12 mouse cellular contexts compared by ENCODE assay signal in genomic region chr12:108869575-108869974, GRCm38 (mm10). TPM values are rescaled to one million over a fixed set of nuclear protein-coding genes. Genes with fewer than 3 reads are reported as not detected.
DNase-seq lines count a peak whose midpoint lies in the region; ATAC-seq and TF ChIP-seq lines count a peak whose summit lies in the region.
"Had no signal": no experiment of that assay in that cellular context is flagged by ENCODE, and none has a peak within 500 bp of the region (broad histone marks: within the 10 kb centered on the region; RNA-seq: fewer than 3 reads in every experiment).

No protein-coding gene starts in this region.

- intact Hi-C loops in gastrocnemius, adult 2 months (cut with DNase I), result no loop called here
- intact Hi-C loops in gastrocnemius, postnatal 14 days (cut with DNase I; ENCODE audit: low total_unique reads), result no loop called here

- no peak overlapping the region for H3K4me2 ChIP-seq in stomach, postnatal 0 days (replicated peaks; ENCODE audit: low read depth)

- no peak overlapping the region for H3K27ac ChIP-seq in gastrocnemius, adult 2 months
- no peak overlapping the region for H3K27ac ChIP-seq in bone marrow macrophage, adult 2 months (ENCODE audit: insufficient read depth, low read depth, low read length)
- no peak overlapping the region for H3K27ac ChIP-seq in stomach, postnatal 0 days (replicated peaks)

- no peak overlapping the region for H3K4me3 ChIP-seq in gastrocnemius, adult 2 months
- H3K4me3 ChIP-seq in bone marrow macrophage, adult 2 months (ENCODE audit: insufficient read depth, low read length), result no peak overlapping the region
- H3K4me3 ChIP-seq in stomach, postnatal 0 days (ENCODE audit: low read depth, low read length), result no peak overlapping the region

- H3K9me3 ChIP-seq in stomach, postnatal 0 days (ENCODE audit: control insufficient read depth, low read length), result no peaks in the 10 kb centered on the region

- peaks cover 14% of the 10 kb centered on the region; the same call in 1 of the 2 replicates for H3K36me3 ChIP-seq in stomach, postnatal 0 days (ENCODE audit: control insufficient read depth, insufficient read depth, low read length)

- TF ChIP-seq EP300 in stomach, postnatal 0 days (optimal IDR thresholded peaks at IDR 0.05), result no peak

- ATAC-seq in stomach, postnatal 0 days (ENCODE audit: low FRiP score, low TSS enrichment), result no peak
- ATAC-seq: Patski had no signal

- H3K4me1 ChIP-seq in bone marrow macrophage, adult 2 months (ENCODE audit: control insufficient read depth, insufficient read depth, low read length), result no peaks in the 10 kb centered on the region
- H3K4me1 ChIP-seq in stomach, postnatal 0 days (replicated peaks; ENCODE audit: control insufficient read depth, insufficient read depth), result no peaks in the 10 kb centered on the region

- WGBS in stomach, postnatal 0 days, result 85% methylated on average over 2 of the region's 2 CpGs

- no peak for TF ChIP-seq POLR2A in bone marrow macrophage, adult 2 months (IDR thresholded peaks at IDR 0.05; ENCODE audit: borderline replicate concordance, low read depth, low read length)

- peak; percentile 49 for TF ChIP-seq CTCF in gastrocnemius, adult 2 months (IDR thresholded peaks at IDR 0.05)
- peak; percentile 23; the same call in 1 of the 2 replicates for TF ChIP-seq CTCF in bone marrow macrophage, adult 2 months (IDR thresholded peaks at IDR 0.05; ENCODE audit: low read depth, low read length)
- peak; percentile 56 for TF ChIP-seq CTCF in stomach, postnatal 0 days (IDR thresholded peaks at IDR 0.05; ENCODE audit: low read depth)

- no peak overlapping the region for H3K9ac ChIP-seq in stomach, postnatal 0 days (ENCODE audit: low read length)

- DNase-seq in gastrocnemius, adult 2 months, result no peak
- DNase-seq in gastrocnemius, postnatal 14 days, result no peak
- peak; percentile 42 for DNase-seq in lung, postnatal 36 days
- no peak for DNase-seq in lung, postnatal 10 days
- no peak for DNase-seq in stomach, postnatal 0 days (ENCODE audit: low spot score)
- no peak for DNase-seq in urinary bladder, adult 18-20 months (ENCODE audit: low spot score in 2 of 2)
- DNase-seq in right cerebral cortex, postnatal 14 days, result no peak
- DNase-seq: cerebellum, adult 18-20 months; heart, postnatal 36 days; layer of hippocampus, adult 9-11 months had no signal

- no peaks in the 10 kb centered on the region for H3K27me3 ChIP-seq in stomach, postnatal 0 days (ENCODE audit: control insufficient read depth, insufficient read depth, low read length)
- H3K27me3 ChIP-seq: Patski had no signal

RNA-seq across cellular contexts. Expression of gene Wdr25, which starts 23.9 kb away (rescaled TPM):
- 1 to 10 TPM; 2.5 to 5.3 TPM for total RNA-seq in gastrocnemius, adult 2 months (2021)
- total RNA-seq in gastrocnemius, postnatal 14 days (2021), result 1 to 10 TPM; 3.5 to 3.6 TPM
- polyA plus RNA-seq in bone marrow macrophage, adult 2 months (2012; ENCODE audit: insufficient read depth, insufficient read length, missing spikeins), result 4.5 and 4.6 TPM in 2 replicates
- polyA plus RNA-seq in stomach, postnatal 0 days (2015; fragmentation: Nextera tagmentation; extraction: Ambion mirVana), result 3.2 and 3.9 TPM in 2 replicates

RNA-seq across cellular contexts. Expression of gene Wars, which starts 24.4 kb away (rescaled TPM):
- total RNA-seq in gastrocnemius, adult 2 months (2021), result 10 to 100 TPM; 28.4 to 29.1 TPM
- 10 to 100 TPM; 22.5 to 25.9 TPM for total RNA-seq in gastrocnemius, postnatal 14 days (2021)
- polyA plus RNA-seq in bone marrow macrophage, adult 2 months (2012; ENCODE audit: insufficient read depth, insufficient read length, missing spikeins), result 20.5 and 24.8 TPM in 2 replicates
- 70.7 and 76.0 TPM in 2 replicates for polyA plus RNA-seq in stomach, postnatal 0 days (2015; fragmentation: Nextera tagmentation; extraction: Ambion mirVana)

RNA-seq across cellular contexts. Expression of gene Slc25a47, which starts 33.7 kb away (rescaled TPM):
- total RNA-seq in gastrocnemius, adult 2 months (2021), result 1 to 10 TPM; 7.7 to 8.8 TPM
- 1 to 10 TPM; 4.5 to 6.0 TPM for total RNA-seq in gastrocnemius, postnatal 14 days (2021)
- 0.82 and 1.2 TPM in 2 replicates for polyA plus RNA-seq in bone marrow macrophage, adult 2 months (2012; ENCODE audit: insufficient read depth, insufficient read length, missing spikeins)
- 4.3 and 5.6 TPM in 2 replicates for polyA plus RNA-seq in stomach, postnatal 0 days (2015; fragmentation: Nextera tagmentation; extraction: Ambion mirVana)

RNA-seq across cellular contexts. Expression of gene Slc25a29, which starts 33.9 kb away (rescaled TPM):
- 10 to 100 TPM; 11.9 to 12.1 TPM for total RNA-seq in gastrocnemius, adult 2 months (2021)
- total RNA-seq in gastrocnemius, postnatal 14 days (2021), result 1 to 10 TPM; 4.5 to 5.3 TPM
- 0.47 and 0.68 TPM in 2 replicates for polyA plus RNA-seq in bone marrow macrophage, adult 2 months (2012; ENCODE audit: insufficient read depth, insufficient read length, missing spikeins)
- polyA plus RNA-seq in stomach, postnatal 0 days (2015; fragmentation: Nextera tagmentation; extraction: Ambion mirVana), result 3.7 and 3.8 TPM in 2 replicates
